Mouse (Mus musculus): ENCODE measurements around the gene Cdkl3. TPM values are rescaled to one million over a fixed set of nuclear protein-coding genes. Genes with fewer than 3 reads are reported as not detected.

Cdkl3 gene
- polyA plus RNA-seq, 1 experiment from 2014 or later, result 13.4 TPM

GRCm38 (mm10) chr11:52127169-52127568 is 123.1 kb downstream of the Cdkl3 start:
- H3K4me2 ChIP-seq, result no peak overlapping the region
- no peaks in the 10 kb centered on the region for H3K4me1 ChIP-seq (replicated peaks)
- 57% methylated on average over 3 of the region's 3 CpGs for WGBS
- no peak overlapping the region for H3K27ac ChIP-seq
- no peaks in the 10 kb centered on the region for H3K9me3 ChIP-seq
- peaks cover 45% of the 10 kb centered on the region for H3K36me3 ChIP-seq
- no peak for ATAC-seq (ENCODE audit: insufficient number of reproducible peaks, insufficient read depth, low FRiP score, low TSS enrichment, low read depth)
- H3K4me3 ChIP-seq (replicated peaks), result no peak overlapping the region
- no peaks in the 10 kb centered on the region for H3K27me3 ChIP-seq
- H3K9ac ChIP-seq (replicated peaks), result no peak overlapping the region

- Histone ChIP-seq H3K4me1 (replicated peaks) (no peaks in the 10 kb centered on the region), H3K9me3 (no peaks in the 10 kb centered on the region), H3K27me3 (no peaks in the 10 kb centered on the region), H3K4me3 (replicated peaks) (no peak overlapping the region), H3K27ac (no peak overlapping the region), H3K4me2 (no peak overlapping the region), H3K36me3 (peaks cover 39% of the 10 kb centered on the region), H3K9ac (replicated peaks) (no peak overlapping the region)
- 73% methylated on average over 5 of the region's 5 CpGs for WGBS
- no peak for ATAC-seq (ENCODE audit: insufficient number of reproducible peaks, insufficient read depth, low FRiP score, low TSS enrichment, low read depth)
Measured at GRCm38 (mm10) chr11:52127760-52128159, 123.7 kb downstream of the Cdkl3 start.

- peaks cover 32% of the 10 kb centered on the region for H3K36me3 ChIP-seq
- WGBS, result 74% methylated on average over 5 of the region's 5 CpGs
- no peak overlapping the region for H3K4me3 ChIP-seq (replicated peaks)
- no peaks in the 10 kb centered on the region for H3K27me3 ChIP-seq
- no peak overlapping the region for H3K9ac ChIP-seq (replicated peaks)
- H3K9me3 ChIP-seq, result no peaks in the 10 kb centered on the region
- H3K4me2 ChIP-seq, result no peak overlapping the region
- peak overlapping the region; percentile 23; the same call in 1 of the 2 replicates for H3K27ac ChIP-seq
- no peaks in the 10 kb centered on the region for H3K4me1 ChIP-seq (replicated peaks)
- ATAC-seq (ENCODE audit: insufficient number of reproducible peaks, insufficient read depth, low FRiP score, low TSS enrichment, low read depth), result no peak
Measured at GRCm38 (mm10) chr11:52128316-52129061, 124.5 kb downstream of the Cdkl3 start.

GRCm38 (mm10) chr11:52129171-52129570 is 125.2 kb downstream of the Cdkl3 start:
- no peaks in the 10 kb centered on the region for H3K9me3 ChIP-seq

GRCm38 (mm10) chr11:52129621-52130450 is 125.8 kb downstream of the Cdkl3 start:
- Histone ChIP-seq H3K4me1 (replicated peaks) (no peaks in the 10 kb centered on the region), H3K4me3 (replicated peaks) (no peak overlapping the region), H3K4me2 (no peak overlapping the region), H3K27ac (peak overlapping the region; percentile 4), H3K9ac (replicated peaks) (no peak overlapping the region), H3K27me3 (no peaks in the 10 kb centered on the region), H3K9me3 (peaks cover 2% of the 10 kb centered on the region; the same call in 1 of the 2 replicates), H3K36me3 (peaks cover 20% of the 10 kb centered on the region)
- WGBS, result 75% methylated on average over 10 of the region's 10 CpGs
- no peak for ATAC-seq (ENCODE audit: insufficient number of reproducible peaks, insufficient read depth, low FRiP score, low TSS enrichment, low read depth)

More at GRCm38 (mm10) chr11:52129171-52129570, 125.2 kb downstream of the Cdkl3 start:
- WGBS, result 26% methylated on average over 3 of the region's 3 CpGs
- Histone ChIP-seq H3K27ac (peak overlapping the region; percentile 4), H3K4me3 (replicated peaks) (no peak overlapping the region), H3K4me2 (no peak overlapping the region), H3K4me1 (replicated peaks) (no peaks in the 10 kb centered on the region), H3K27me3 (no peaks in the 10 kb centered on the region), H3K9ac (replicated peaks) (no peak overlapping the region), H3K36me3 (peaks cover 27% of the 10 kb centered on the region)
- no peak; the same call in 1 of the 2 replicates for ATAC-seq (ENCODE audit: insufficient number of reproducible peaks, insufficient read depth, low FRiP score, low TSS enrichment, low read depth)

- H3K36me3 ChIP-seq, result peaks cover 13% of the 10 kb centered on the region; the same call in 1 of the 2 replicates
- ATAC-seq (ENCODE audit: insufficient number of reproducible peaks, insufficient read depth, low FRiP score, low TSS enrichment, low read depth), result no peak
Measured at GRCm38 (mm10) chr11:52130451-52131068, 126.5 kb downstream of the Cdkl3 start.

More at GRCm38 (mm10) chr11:52130451-52131068, 126.5 kb downstream of the Cdkl3 start:
- no peak overlapping the region for H3K4me2 ChIP-seq
- WGBS, result 85% methylated on average over 7 of the region's 7 CpGs
- peaks cover 9% of the 10 kb centered on the region for H3K9me3 ChIP-seq
- no peak overlapping the region for H3K9ac ChIP-seq (replicated peaks)
- no peak overlapping the region for H3K27ac ChIP-seq
- H3K4me1 ChIP-seq (replicated peaks), result no peaks in the 10 kb centered on the region
- no peak overlapping the region for H3K4me3 ChIP-seq (replicated peaks)
- no peaks in the 10 kb centered on the region for H3K27me3 ChIP-seq

Small RNA genes lying within 50 kb of the gene (microRNA-seq; reads per million reads assigned to microRNA genes)
- gene Gm24157, result not detected
- gene Mir3061, result 11.2 reads per million, percentile 26 among the genes with 10 or more reads in this experiment

Other genes with a start within 250 kb of the Cdkl3 start
- gene Sec24a, start 240.6 kb upstream of the Cdkl3 start, polyA plus RNA-seq (2016; fragmentation: Nextera tagmentation; extraction: Ambion mirVana), result 12.7 and 13.3 TPM in 2 replicates
- 84.6 and 89.7 TPM in 2 replicates for gene Sar1b, start 240.5 kb upstream of the Cdkl3 start, polyA plus RNA-seq (2016; fragmentation: Nextera tagmentation; extraction: Ambion mirVana)
- gene Jade2, start 146.6 kb upstream of the Cdkl3 start, polyA plus RNA-seq (2016; fragmentation: Nextera tagmentation; extraction: Ambion mirVana), result 1.6 TPM in 2 replicates
- gene Cdkn2aipnl, start 36.6 kb upstream of the Cdkl3 start, polyA plus RNA-seq (2016; fragmentation: Nextera tagmentation; extraction: Ambion mirVana), result 107 and 109 TPM in 2 replicates
- 244 and 267 TPM in 2 replicates for gene Ube2b, start 3.5 kb upstream of the Cdkl3 start, polyA plus RNA-seq (2016; fragmentation: Nextera tagmentation; extraction: Ambion mirVana)
- 107 and 108 TPM in 2 replicates for gene Ppp2ca, start 94.5 kb downstream of the Cdkl3 start, polyA plus RNA-seq (2016; fragmentation: Nextera tagmentation; extraction: Ambion mirVana)
- not detected in 2 replicates for gene Olfr1373, start 141.3 kb downstream of the Cdkl3 start, polyA plus RNA-seq (2016; fragmentation: Nextera tagmentation; extraction: Ambion mirVana)
- gene Olfr1371, start 209.8 kb downstream of the Cdkl3 start, polyA plus RNA-seq (2016; fragmentation: Nextera tagmentation; extraction: Ambion mirVana), result not detected in 2 replicates
- 871 and 976 TPM in 2 replicates for gene Skp1a, start 227.8 kb downstream of the Cdkl3 start, polyA plus RNA-seq (2016; fragmentation: Nextera tagmentation; extraction: Ambion mirVana)

Measured in limb, embryonic 12.5 days (tissue).